Mouse (Mus musculus): Measurements from ENCODE around the gene Rab8a. TPM values are rescaled to one million over a fixed set of nuclear protein-coding genes. Genes with fewer than 3 reads are reported as not detected.
A peak's percentile ranks its signal among the peaks of the same experiment; 100 is the strongest.

Rab8a gene
- polyA plus RNA-seq, 1 experiment from 2014 or later = 71.6 TPM

- Histone ChIP-seq H3K4me2 (ENCODE audit: low read depth, low read length) (no peak overlapping the region), H3K9ac (ENCODE audit: low read depth, low read length) (no peak overlapping the region), H3K27ac (ENCODE audit: low read length) (no peak overlapping the region), H3K9me3 (replicated peaks; ENCODE audit: control insufficient read depth, low read length) (no peaks in the 10 kb centered on the region), H3K4me1 (ENCODE audit: control insufficient read depth, low read depth, low read length) (no peaks in the 10 kb centered on the region), H3K4me3 (ENCODE audit: low read depth, low read length) (no peak overlapping the region), H3K36me3 (ENCODE audit: control insufficient read depth, insufficient read depth) (no peaks in the 10 kb centered on the region), H3K27me3 (ENCODE audit: control insufficient read depth, insufficient read depth, low read depth, low read length) (no peaks in the 10 kb centered on the region)
- no peak for ATAC-seq (ENCODE audit: low read depth)
- 68% methylated on average over 2 of the region's 2 CpGs for WGBS (ENCODE audit: insufficient replicate concordance)
These were observed 26.9 kb downstream of the Rab8a start for GRCm38 (mm10) chr8:72187793-72188331.

- ATAC-seq (ENCODE audit: low read depth) = no peak
- no peaks in the 10 kb centered on the region for H3K9me3 ChIP-seq (replicated peaks; ENCODE audit: control insufficient read depth, low read length)
- WGBS (ENCODE audit: insufficient replicate concordance) = 51% methylated on average over 12 of the region's 12 CpGs
- H3K27me3 ChIP-seq (ENCODE audit: control insufficient read depth, insufficient read depth, low read depth, low read length) = no peaks in the 10 kb centered on the region
- no peak within 1 kb of the TSS for H3K4me3 ChIP-seq (ENCODE audit: low read depth, low read length)
- no peak within 1 kb of the TSS for H3K27ac ChIP-seq (ENCODE audit: low read length)
- no peaks in the 10 kb centered on the region for H3K4me1 ChIP-seq (ENCODE audit: control insufficient read depth, low read depth, low read length)
- H3K4me2 ChIP-seq (ENCODE audit: low read depth, low read length) = no peak within 1 kb of the TSS
- H3K9ac ChIP-seq (ENCODE audit: low read depth, low read length) = no peak within 1 kb of the TSS
- no peaks in the 10 kb centered on the region for H3K36me3 ChIP-seq (ENCODE audit: control insufficient read depth, insufficient read depth)
These were observed 28.6 kb downstream of the Rab8a start, which contains the start of gene Hsh2d for GRCm38 (mm10) chr8:72189417-72190214. TSS of gene Hsh2d (plus strand) at chr8:72189638.

- Histone ChIP-seq H3K4me3 (ENCODE audit: low read depth, low read length) (no peak overlapping the region), H3K4me2 (ENCODE audit: low read depth, low read length) (no peak overlapping the region), H3K9ac (ENCODE audit: low read depth, low read length) (no peak overlapping the region), H3K36me3 (ENCODE audit: control insufficient read depth, insufficient read depth) (no peaks in the 10 kb centered on the region), H3K4me1 (ENCODE audit: control insufficient read depth, low read depth, low read length) (no peaks in the 10 kb centered on the region), H3K27ac (ENCODE audit: low read length) (no peak overlapping the region), H3K27me3 (ENCODE audit: control insufficient read depth, insufficient read depth, low read depth, low read length) (no peaks in the 10 kb centered on the region), H3K9me3 (replicated peaks; ENCODE audit: control insufficient read depth, low read length) (no peaks in the 10 kb centered on the region)
- WGBS (ENCODE audit: insufficient replicate concordance) = 43% methylated on average over 2 of the region's 2 CpGs
- no peak for ATAC-seq (ENCODE audit: low read depth)
These were observed 29.2 kb downstream of the Rab8a start for GRCm38 (mm10) chr8:72190215-72190539.

GRCm38 (mm10) chr8:72192065-72192464, 31.1 kb downstream of the Rab8a start:
- Histone ChIP-seq H3K9me3 (replicated peaks; ENCODE audit: control insufficient read depth, low read length) (no peaks in the 10 kb centered on the region), H3K4me1 (ENCODE audit: control insufficient read depth, low read depth, low read length) (no peaks in the 10 kb centered on the region), H3K4me3 (ENCODE audit: low read depth, low read length) (no peak overlapping the region), H3K9ac (ENCODE audit: low read depth, low read length) (no peak overlapping the region), H3K27me3 (ENCODE audit: control insufficient read depth, insufficient read depth, low read depth, low read length) (no peaks in the 10 kb centered on the region), H3K27ac (ENCODE audit: low read length) (no peak overlapping the region), H3K36me3 (ENCODE audit: control insufficient read depth, insufficient read depth) (no peaks in the 10 kb centered on the region), H3K4me2 (ENCODE audit: low read depth, low read length) (no peak overlapping the region)
- no peak for ATAC-seq (ENCODE audit: low read depth)

- H3K4me2 ChIP-seq (ENCODE audit: low read depth, low read length) = no peak overlapping the region
- no peaks in the 10 kb centered on the region; the same call in none of the 2 replicates for H3K9me3 ChIP-seq (replicated peaks; ENCODE audit: control insufficient read depth, low read length)
- H3K36me3 ChIP-seq (ENCODE audit: control insufficient read depth, insufficient read depth) = no peaks in the 10 kb centered on the region
- H3K4me3 ChIP-seq (ENCODE audit: low read depth, low read length) = no peak overlapping the region
- no peaks in the 10 kb centered on the region for H3K27me3 ChIP-seq (ENCODE audit: control insufficient read depth, insufficient read depth, low read depth, low read length)
- H3K27ac ChIP-seq (ENCODE audit: low read length) = no peak overlapping the region
- ATAC-seq (ENCODE audit: low read depth) = 0 out of 2 replicates have a peak, but pooled peaks have one; percentile 27
- no peak overlapping the region for H3K9ac ChIP-seq (ENCODE audit: low read depth, low read length)
- H3K4me1 ChIP-seq (ENCODE audit: control insufficient read depth, low read depth, low read length) = no peaks in the 10 kb centered on the region
- 45% methylated on average over 8 of the region's 8 CpGs for WGBS (ENCODE audit: insufficient replicate concordance)
These were observed 37.0 kb downstream of the Rab8a start for GRCm38 (mm10) chr8:72197997-72198396.

GRCm38 (mm10) chr8:72208582-72208981, 47.6 kb downstream of the Rab8a start:
- H3K36me3 ChIP-seq (ENCODE audit: control insufficient read depth, insufficient read depth) = no peaks in the 10 kb centered on the region
- H3K4me1 ChIP-seq (ENCODE audit: control insufficient read depth, low read depth, low read length) = no peaks in the 10 kb centered on the region; the same call in 1 of the 2 replicates
- no peak overlapping the region for H3K27ac ChIP-seq (ENCODE audit: low read length)
- no peak overlapping the region for H3K4me2 ChIP-seq (ENCODE audit: low read depth, low read length)
- H3K27me3 ChIP-seq (ENCODE audit: control insufficient read depth, insufficient read depth, low read depth, low read length) = no peaks in the 10 kb centered on the region
- no peaks in the 10 kb centered on the region for H3K9me3 ChIP-seq (replicated peaks; ENCODE audit: control insufficient read depth, low read length)
- 59% methylated on average over 1 of the region's 1 CpGs for WGBS (ENCODE audit: insufficient replicate concordance)
- no peak overlapping the region for H3K4me3 ChIP-seq (ENCODE audit: low read depth, low read length)
- H3K9ac ChIP-seq (ENCODE audit: low read depth, low read length) = no peak overlapping the region
- ATAC-seq (ENCODE audit: low read depth) = no peak

- ATAC-seq (ENCODE audit: low read depth) = no peak
- Histone ChIP-seq H3K36me3 (ENCODE audit: control insufficient read depth, insufficient read depth) (no peaks in the 10 kb centered on the region), H3K27me3 (ENCODE audit: control insufficient read depth, insufficient read depth, low read depth, low read length) (no peaks in the 10 kb centered on the region), H3K4me1 (ENCODE audit: control insufficient read depth, low read depth, low read length) (no peaks in the 10 kb centered on the region; the same call in 1 of the 2 replicates), H3K9ac (ENCODE audit: low read depth, low read length) (no peak overlapping the region), H3K9me3 (replicated peaks; ENCODE audit: control insufficient read depth, low read length) (no peaks in the 10 kb centered on the region), H3K27ac (ENCODE audit: low read length) (no peak overlapping the region), H3K4me2 (ENCODE audit: low read depth, low read length) (no peak overlapping the region), H3K4me3 (ENCODE audit: low read depth, low read length) (no peak overlapping the region)
- 53% methylated on average over 4 of the region's 4 CpGs for WGBS (ENCODE audit: insufficient replicate concordance)
These were observed 49.2 kb downstream of the Rab8a start for GRCm38 (mm10) chr8:72210222-72210621.

GRCm38 (mm10) chr8:72210710-72211109, 49.7 kb downstream of the Rab8a start:
- Histone ChIP-seq H3K9ac (ENCODE audit: low read depth, low read length) (no peak overlapping the region), H3K4me1 (ENCODE audit: control insufficient read depth, low read depth, low read length) (no peaks in the 10 kb centered on the region; the same call in 1 of the 2 replicates), H3K27ac (ENCODE audit: low read length) (no peak overlapping the region), H3K9me3 (replicated peaks; ENCODE audit: control insufficient read depth, low read length) (no peaks in the 10 kb centered on the region), H3K36me3 (ENCODE audit: control insufficient read depth, insufficient read depth) (no peaks in the 10 kb centered on the region), H3K4me3 (ENCODE audit: low read depth, low read length) (no peak overlapping the region), H3K27me3 (ENCODE audit: control insufficient read depth, insufficient read depth, low read depth, low read length) (no peaks in the 10 kb centered on the region), H3K4me2 (ENCODE audit: low read depth, low read length) (no peak overlapping the region)
- 30% methylated on average over 2 of the region's 2 CpGs for WGBS (ENCODE audit: insufficient replicate concordance)
- ATAC-seq (ENCODE audit: low read depth) = no peak

GRCm38 (mm10) chr8:72211846-72212245, 50.8 kb downstream of the Rab8a start:
- no peak overlapping the region for H3K27ac ChIP-seq (ENCODE audit: low read length)
- H3K27me3 ChIP-seq (ENCODE audit: control insufficient read depth, insufficient read depth, low read depth, low read length) = no peaks in the 10 kb centered on the region
- no peak overlapping the region for H3K9ac ChIP-seq (ENCODE audit: low read depth, low read length)
- WGBS (ENCODE audit: insufficient replicate concordance) = 69% methylated on average over 1 of the region's 1 CpGs
- ATAC-seq (ENCODE audit: low read depth) = no peak
- H3K36me3 ChIP-seq (ENCODE audit: control insufficient read depth, insufficient read depth) = no peaks in the 10 kb centered on the region
- no peak overlapping the region for H3K4me2 ChIP-seq (ENCODE audit: low read depth, low read length)
- no peak overlapping the region for H3K4me3 ChIP-seq (ENCODE audit: low read depth, low read length)
- no peaks in the 10 kb centered on the region; the same call in 1 of the 2 replicates for H3K4me1 ChIP-seq (ENCODE audit: control insufficient read depth, low read depth, low read length)
- H3K9me3 ChIP-seq (replicated peaks; ENCODE audit: control insufficient read depth, low read length) = no peaks in the 10 kb centered on the region

Measured in liver, embryonic 16.5 days (tissue).